Mouse (Mus musculus): ENCODE data around the gene Arhgef7.

DNA sequence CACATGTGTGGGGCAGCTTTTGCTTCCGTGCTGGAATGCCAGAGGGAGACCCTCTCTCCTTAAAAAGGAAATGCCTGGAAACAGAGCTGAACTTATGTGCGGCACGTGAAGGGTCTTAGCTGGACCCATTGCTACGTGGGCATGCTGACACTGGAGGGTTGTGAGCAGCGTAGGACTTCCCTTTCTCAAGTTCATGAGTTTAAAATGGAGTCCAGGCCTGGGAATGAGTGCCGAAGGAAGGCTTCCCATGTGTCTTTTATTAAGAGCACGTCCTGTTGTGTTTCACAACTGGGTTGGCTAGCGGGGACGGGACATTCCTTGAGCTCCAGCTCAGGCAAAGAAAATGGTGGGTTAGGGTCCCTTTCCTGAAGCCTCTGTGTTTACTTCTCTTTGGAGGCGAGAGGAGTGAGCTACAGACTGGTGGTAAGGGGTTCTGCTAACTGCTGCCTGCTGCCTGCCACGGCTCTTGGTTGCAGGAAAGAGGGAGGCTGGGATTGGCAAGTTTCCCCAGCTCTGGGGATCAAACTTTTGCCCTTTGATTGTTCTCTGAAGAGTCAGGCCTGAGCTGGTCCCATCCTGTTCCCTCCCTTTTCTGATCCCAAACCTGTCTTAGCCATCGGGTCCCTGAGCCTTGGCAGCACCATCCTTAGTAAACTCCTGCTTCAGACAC lies 2.9 kb downstream of the Arhgef7 start:
- TF ChIP-seq CTCF (IDR thresholded peaks at IDR 0.05; ENCODE audit: control insufficient read depth, insufficient read depth, insufficient replicate concordance, low read depth, low read length) = no peak
- TF ChIP-seq POLR2A (IDR thresholded peaks at IDR 0.05; ENCODE audit: control insufficient read depth, low read depth, low read length) = no peak
